In the genomic region with DNA sequence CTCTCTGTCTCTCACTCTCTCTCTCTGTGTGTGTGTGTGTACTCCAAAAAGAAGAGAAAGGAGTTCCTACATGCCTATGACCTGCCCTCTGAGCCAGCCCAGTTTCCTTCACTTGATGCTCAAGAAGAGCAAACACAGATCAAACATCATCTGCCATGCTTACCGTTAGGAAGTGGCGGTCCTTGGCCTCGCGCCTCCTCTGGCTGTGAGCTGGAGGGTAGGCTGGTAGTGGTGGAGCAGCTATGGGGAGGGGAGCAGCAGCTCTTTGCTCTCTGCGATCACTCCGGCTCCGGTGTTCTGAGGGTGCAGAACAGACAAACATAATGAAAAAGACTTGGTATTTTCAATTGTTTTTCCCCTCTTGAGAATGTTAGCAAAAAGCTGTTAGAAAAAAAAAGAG, we compare ENCODE assay signal across 11 mouse cellular contexts.
"Had no signal": no experiment of that assay in that cellular context is flagged by ENCODE, and none has a peak within 500 bp of the region (broad histone marks: within the 10 kb centered on the region; RNA-seq: fewer than 3 reads in every experiment).

No protein-coding gene starts in this region.

- DNase-seq: liver; liver, embryonic 13.5 days; liver, postnatal 0 days; lung, adult 18-20 months; lung, adult 2 months; lung, embryonic 14.5 days; lung, postnatal 10 days; lung, postnatal 14 days; lung, postnatal 36 days; lung, postnatal 4 days; midbrain, embryonic 14.5 days had no signal
